Mouse (Mus musculus): ENCODE results near the gene Mlf2. TPM values are rescaled to one million over a fixed set of nuclear protein-coding genes. Genes with fewer than 3 reads are reported as not detected.

Mlf2 gene
- total and polyA plus RNA-seq, 3 experiments, result 116 to 203 (median 124) TPM

- no peak overlapping the region for H3K27ac ChIP-seq (ENCODE audit: insufficient read depth, low read depth)
- dilution Hi-C loops (cut with MboI; ENCODE audit: extremely low pct_ligation_motif_present, extremely low pct_unique_long_range_greater_than_20kb, low sequenced_read_pairs) (no loop called here), in situ Hi-C loops (cut with MboI; ENCODE audit: low pct_ligation_motif_present, low pct_unique_long_range_greater_than_20kb, low sequenced_read_pairs) (no loop called here)
- H3K4me2 ChIP-seq (ENCODE audit: insufficient read depth, low read depth, poor library complexity, severe bottlenecking), result peak overlapping the region; percentile 93
- H3K36me3 ChIP-seq (replicated peaks in 1 of 2; ENCODE audit: control insufficient read depth in 1 of 2, insufficient read depth in 1 of 2, low read length in 1 of 2), result peaks cover 0 to 11% of the 10 kb centered on the region in 2 experiments
- peak overlapping the region; percentile 86; the same call in 1 of the 2 replicates for H3K9ac ChIP-seq (ENCODE audit: insufficient read depth, low read depth)
- no peaks in the 10 kb centered on the region for H3K9me3 ChIP-seq (replicated peaks; ENCODE audit: low read length)
- TF ChIP-seq E2F4 (IDR thresholded peaks at IDR 0.05; ENCODE audit: insufficient replicate concordance, low read depth, low read length) (no peak), MAFK (IDR thresholded peaks at IDR 0.05; ENCODE audit: insufficient replicate concordance, low read length) (no peak), ZC3H11A (IDR thresholded peaks at IDR 0.05; ENCODE audit: low read depth, low read length) (no peak), CHD2 (IDR thresholded peaks at IDR 0.05; ENCODE audit: low read length) (no peak), IRF4 (IDR thresholded peaks at IDR 0.05; ENCODE audit: low read depth, low read length) (no peak), BHLHE40 (IDR thresholded peaks at IDR 0.05; ENCODE audit: low read depth, low read length) (no peak), PAX5 (IDR thresholded peaks at IDR 0.05; ENCODE audit: low read length) (no peak), SIN3A (IDR thresholded peaks at IDR 0.05; ENCODE audit: low read length) (no peak)
- DNase-seq (ENCODE audit: extremely low read depth), result no peak
- no peaks in the 10 kb centered on the region for H3K79me2 ChIP-seq (replicated peaks; ENCODE audit: control insufficient read depth, extremely low read depth, insufficient read depth, poor library complexity, severe bottlenecking)
- H3K4me3 ChIP-seq (replicated peaks in 1 of 3; ENCODE audit: low read depth in 2 of 3, low read length in 2 of 3, poor library complexity in 1 of 3), result peak overlapping the region; percentile 35 to 82 (median 66)
- peaks cover 7 to 53% of the 10 kb centered on the region in 2 experiments for H3K4me1 ChIP-seq (ENCODE audit: control insufficient read depth in 1 of 2, insufficient read depth in 2 of 2)
- peaks cover 10% of the 10 kb centered on the region for H3K27me3 ChIP-seq (replicated peaks)
Observed at GRCm38 (mm10) chr6:124918331-124918690, 12.9 kb upstream of the Mlf2 start.

GRCm38 (mm10) chr6:124918890-124919627 is 12.1 kb upstream of the Mlf2 start:
- Histone ChIP-seq H3K4me3 (replicated peaks in 1 of 3; ENCODE audit: low read depth in 2 of 3, low read length in 2 of 3, poor library complexity in 1 of 3) (no peak overlapping the region), H3K27me3 (replicated peaks) (peaks cover 10% of the 10 kb centered on the region), H3K4me1 (ENCODE audit: control insufficient read depth in 1 of 2, insufficient read depth in 2 of 2) (peaks cover 7 to 52% of the 10 kb centered on the region in 2 experiments), H3K4me2 (ENCODE audit: insufficient read depth, low read depth, poor library complexity, severe bottlenecking) (peak overlapping the region; percentile 93; the same call in 1 of the 2 replicates), H3K36me3 (replicated peaks in 1 of 2; ENCODE audit: control insufficient read depth in 1 of 2, insufficient read depth in 1 of 2, low read length in 1 of 2) (peaks cover 0 to 7% of the 10 kb centered on the region in 2 experiments), H3K27ac (ENCODE audit: insufficient read depth, low read depth) (no peak overlapping the region), H3K9me3 (replicated peaks; ENCODE audit: low read length) (no peaks in the 10 kb centered on the region), H3K79me2 (replicated peaks; ENCODE audit: control insufficient read depth, extremely low read depth, insufficient read depth, poor library complexity, severe bottlenecking) (no peaks in the 10 kb centered on the region), H3K9ac (ENCODE audit: insufficient read depth, low read depth) (no peak overlapping the region)
- TF ChIP-seq EP300 (IDR thresholded peaks at IDR 0.05; ENCODE audit: low read length) (no peak), UBTF (IDR thresholded peaks at IDR 0.05; ENCODE audit: low read depth, low read length) (no peak), CTCF (conservative IDR thresholded peaks at IDR 0.05 in 1 of 2, IDR thresholded peaks at IDR 0.05 in 1 of 2; ENCODE audit: low read depth in 2 of 2, low read length in 2 of 2) (no peak), ETS1 (conservative IDR thresholded peaks at IDR 0.05; ENCODE audit: low read depth, low read length) (no peak), USF1 (IDR thresholded peaks at IDR 0.05; ENCODE audit: low read depth, low read length) (no peak), TCF12 (IDR thresholded peaks at IDR 0.05; ENCODE audit: low read depth, low read length) (no peak), MXI1 (IDR thresholded peaks at IDR 0.05; ENCODE audit: low read depth, low read length) (no peak), SIN3A (IDR thresholded peaks at IDR 0.05; ENCODE audit: low read length) (no peak), POLR2A (IDR thresholded peaks at IDR 0.05; ENCODE audit: low read depth, low read length) (no peak), ZC3H11A (IDR thresholded peaks at IDR 0.05; ENCODE audit: low read depth, low read length) (no peak), POLR2AphosphoS2 (IDR thresholded peaks at IDR 0.05; ENCODE audit: low read depth, low read length) (no peak), NRF1 (IDR thresholded peaks at IDR 0.05; ENCODE audit: low read depth, low read length) (no peak), NELFE (IDR thresholded peaks at IDR 0.05; ENCODE audit: low read depth, low read length) (no peak), GABPA (IDR thresholded peaks at IDR 0.05; ENCODE audit: insufficient replicate concordance, low read depth, low read length) (no peak), ZKSCAN1 (IDR thresholded peaks at IDR 0.05; ENCODE audit: borderline replicate concordance, low read depth, low read length) (no peak)
- dilution Hi-C loops (cut with MboI; ENCODE audit: extremely low pct_ligation_motif_present, extremely low pct_unique_long_range_greater_than_20kb, low sequenced_read_pairs), result no loop called here
- no peak for DNase-seq (ENCODE audit: extremely low read depth)
- in situ Hi-C loops (cut with MboI; ENCODE audit: low pct_ligation_motif_present, low pct_unique_long_range_greater_than_20kb, low sequenced_read_pairs), result no loop called here

Measured in CH12.LX (cell line).